ENCODE assay signal across 8 mouse cellular contexts in the genomic region with DNA sequence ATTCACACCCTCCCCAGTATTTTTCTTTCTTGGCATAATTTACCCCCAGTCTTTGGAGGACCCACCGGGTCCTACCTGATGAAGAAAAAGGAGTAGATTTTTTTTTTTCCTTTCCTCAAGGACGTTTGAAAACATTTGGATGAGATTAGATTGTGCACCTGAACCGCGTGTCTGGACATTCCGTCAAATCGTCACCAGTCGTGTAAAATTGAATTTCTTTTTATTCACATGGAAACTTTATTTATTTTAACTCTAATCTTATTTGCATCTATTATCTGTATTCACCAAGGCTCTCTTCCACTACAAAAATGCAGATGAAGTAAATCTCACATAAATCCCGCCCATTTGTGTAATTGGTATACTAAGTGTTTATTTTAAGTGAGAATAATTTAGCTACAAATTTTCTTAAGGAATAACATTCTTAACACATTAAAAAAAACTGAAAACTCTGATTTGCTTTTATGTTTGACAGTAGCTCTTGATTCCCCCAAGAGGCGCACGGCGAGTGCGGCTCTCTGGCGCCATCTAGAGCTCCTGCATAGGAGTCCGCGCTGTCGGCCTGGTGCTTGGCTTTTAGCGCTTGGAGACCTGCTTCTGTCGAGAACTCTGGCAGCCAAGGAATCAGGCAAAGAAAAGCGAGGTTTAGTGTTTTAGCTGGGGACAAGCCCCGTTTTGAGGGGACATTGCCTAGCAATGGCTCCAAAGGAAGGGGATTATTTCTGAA. TPM values are rescaled to one million over a fixed set of nuclear protein-coding genes. Genes with fewer than 3 reads are reported as not detected.
A peak's percentile ranks its signal among the peaks of the same experiment; 100 is the strongest.
DNase-seq lines count a peak whose midpoint lies in the region; ATAC-seq and TF ChIP-seq lines count a peak whose summit lies in the region.

No protein-coding gene starts in this region.

- H3K9me3 ChIP-seq in hindbrain, postnatal 0 days (ENCODE audit: low read length): no peaks in the 10 kb centered on the region

- peak overlapping the region; percentile 25; the same call in 1 of the 2 replicates for H3K4me2 ChIP-seq in hindbrain, postnatal 0 days (ENCODE audit: low read depth, low read length)

- H3K36me3 ChIP-seq in hindbrain, postnatal 0 days (ENCODE audit: insufficient read depth, low read length): no peaks in the 10 kb centered on the region

- H3K4me1 ChIP-seq in hindbrain, postnatal 0 days (ENCODE audit: insufficient read depth, low read length): 0 out of 2 replicates have a peak, but pooled peaks cover 4% of the 10 kb centered on the region

- 2% methylated on average over 20 of the region's 20 CpGs for whole genome bisulfite sequencing in hindbrain, postnatal 0 days

- TF ChIP-seq CTCF in gastrocnemius, adult 2 months (IDR thresholded peaks at IDR 0.05): peak; percentile 99
- peak; percentile 93 for TF ChIP-seq CTCF in hindbrain, postnatal 0 days (IDR thresholded peaks at IDR 0.05; ENCODE audit: low read depth)
- peak; percentile 99 for TF ChIP-seq CTCF in left cerebral cortex, adult 2 months (IDR thresholded peaks at IDR 0.05)

- H3K27ac ChIP-seq in gastrocnemius, adult 2 months: no peak overlapping the region
- H3K27ac ChIP-seq in hindbrain, postnatal 0 days: no peak overlapping the region
- no peak overlapping the region for H3K27ac ChIP-seq in left cerebral cortex, adult 2 months

- peak; percentile 77; the same call in 1 of the 2 replicates for ATAC-seq in hindbrain, postnatal 0 days
- peak; percentile 85 for ATAC-seq in megakaryocyte, adult 5-6 weeks (ENCODE audit: poor library complexity, severe bottlenecking)

- DNase-seq in ZHBTc4 (ENCODE audit: low read depth, low spot score): peak; percentile 95
- peak; percentile 75 to 93 for DNase-seq in cerebellum, postnatal 4 days (ENCODE audit: low spot score in 2 of 2)
- DNase-seq in gastrocnemius, adult 2 months: peak; percentile 90
- peak; percentile 95 for DNase-seq in hindbrain, postnatal 0 days (ENCODE audit: low spot score)
- DNase-seq in left cerebral cortex, adult 2 months (ENCODE audit: extremely low spot score in 1 of 2, low spot score in 2 of 2): peak; percentile 86 to 91
- peak; percentile 83 to 91 for DNase-seq in right cerebral cortex, adult 2 months (ENCODE audit: low spot score in 2 of 2)
- peak; percentile 75 to 86 for DNase-seq in urinary bladder, postnatal 36 days (ENCODE audit: low spot score in 2 of 2)

- H3K9ac ChIP-seq in hindbrain, postnatal 0 days (replicated peaks; ENCODE audit: low read length): no peak overlapping the region

- H3K27me3 ChIP-seq in hindbrain, postnatal 0 days (ENCODE audit: insufficient read depth, low read length): peaks cover 56% of the 10 kb centered on the region

- intact Hi-C loops in gastrocnemius, adult 2 months (cut with DNase I): loop anchor here (1.0 to 5.0 kb wide), 6 partner anchors 61 to 1741 kb away; a partner anchor contains a TSS
- intact Hi-C loops in left cerebral cortex, adult 2 months (cut with DNase I): loop anchor here (1.0 to 10.0 kb wide), 11 partner anchors 111 to 1857 kb away; a partner anchor contains a TSS

- H3K4me3 ChIP-seq in gastrocnemius, adult 2 months: peak overlapping the region; percentile 47
- H3K4me3 ChIP-seq in hindbrain, postnatal 0 days (ENCODE audit: low read length): no peak overlapping the region
- no peak overlapping the region for H3K4me3 ChIP-seq in left cerebral cortex, adult 2 months

RNA-seq across cellular contexts. Expression of a gene that starts 6.6 kb away (rescaled TPM):
- total RNA-seq in gastrocnemius, adult 2 months (2021): not detected
- total RNA-seq in hindbrain, postnatal 0 days (2014; rRNA removed): 1.7 and 3.8 TPM in 2 replicates
- 0.49 and 0.63 TPM in 2 replicates for polyA plus RNA-seq in hindbrain, postnatal 0 days (2015; fragmentation: Nextera tagmentation; extraction: Ambion mirVana)
- total RNA-seq in left cerebral cortex, adult 2 months (2021): 1 to 10 TPM; 2.7 to 4.0 TPM
- not detected in 2 replicates for total RNA-seq in megakaryocyte, adult 5-6 weeks (2015)
- not detected in 2 replicates for total RNA-seq in megakaryocyte, adult 5-6 weeks (2017)

RNA-seq across cellular contexts. Expression of a gene that starts 34.1 kb away (rescaled TPM):
- 10 to 100 TPM; 50.4 to 51.0 TPM for total RNA-seq in gastrocnemius, adult 2 months (2021)
- total RNA-seq in hindbrain, postnatal 0 days (2014; rRNA removed): 2.9 and 3.1 TPM in 2 replicates
- polyA plus RNA-seq in hindbrain, postnatal 0 days (2015; fragmentation: Nextera tagmentation; extraction: Ambion mirVana): 6.2 and 7.1 TPM in 2 replicates
- 10 to 100 TPM; 17.8 to 19.5 TPM for total RNA-seq in left cerebral cortex, adult 2 months (2021)
- 9.0 and 9.5 TPM in 2 replicates for total RNA-seq in megakaryocyte, adult 5-6 weeks (2015)
- 8.0 and 15.7 TPM in 2 replicates for total RNA-seq in megakaryocyte, adult 5-6 weeks (2017)

RNA-seq across cellular contexts. Expression of a gene that starts 34.2 kb away (rescaled TPM):
- 10 to 100 TPM; 12.0 to 12.7 TPM for total RNA-seq in gastrocnemius, adult 2 months (2021)
- total RNA-seq in hindbrain, postnatal 0 days (2014; rRNA removed): 2.4 and 3.3 TPM in 2 replicates
- polyA plus RNA-seq in hindbrain, postnatal 0 days (2015; fragmentation: Nextera tagmentation; extraction: Ambion mirVana): 25.2 and 31.5 TPM in 2 replicates
- total RNA-seq in left cerebral cortex, adult 2 months (2021): 10 to 100 TPM; 26.3 to 27.1 TPM
- total RNA-seq in megakaryocyte, adult 5-6 weeks (2015): 13.6 and 14.0 TPM in 2 replicates
- 15.2 and 17.2 TPM in 2 replicates for total RNA-seq in megakaryocyte, adult 5-6 weeks (2017)

RNA-seq across cellular contexts. Expression of a gene that starts 59.6 kb away (rescaled TPM):
- 10 to 100 TPM; 49.3 to 58.1 TPM for total RNA-seq in gastrocnemius, adult 2 months (2021)
- 39.7 and 49.9 TPM in 2 replicates for total RNA-seq in hindbrain, postnatal 0 days (2014; rRNA removed)
- 102 and 105 TPM in 2 replicates for polyA plus RNA-seq in hindbrain, postnatal 0 days (2015; fragmentation: Nextera tagmentation; extraction: Ambion mirVana)
- 100 to 1,000 TPM in 1 of 2 experiments, 10 to 100 TPM in 1; 96.9 to 102 TPM for total RNA-seq in left cerebral cortex, adult 2 months (2021)
- 85.1 and 87.6 TPM in 2 replicates for total RNA-seq in megakaryocyte, adult 5-6 weeks (2015)
- 82.6 and 89.2 TPM in 2 replicates for total RNA-seq in megakaryocyte, adult 5-6 weeks (2017)
